Mouse (Mus musculus) cerebellum, adult 2 months (tissue): Measurements from ENCODE around the gene Eml4. TPM values are rescaled to one million over a fixed set of nuclear protein-coding genes. Genes with fewer than 3 reads are reported as not detected.

ENCODE experiments used
- DNase-seq, 2 experiments: peaks; one replicate each; pipeline ENCODE4 v3.0.0; 2021
- H3K27ac ChIP-seq: fragments of 200-500 bp; 2 replicates; pipeline ENCODE4 v1.5.1; 2012; ENCODE audit warnings: low read length, control low read depth, inconsistent platforms; ENCODE audit not compliant: insufficient read depth
- H3K27me3 ChIP-seq: fragments of 200-500 bp; 2 replicates; pipeline ENCODE4 v1.6.1; 2012; ENCODE audit warnings: inconsistent platforms, mild to moderate bottlenecking, low read length, moderate library complexity; ENCODE audit not compliant: control insufficient read depth, insufficient read depth
- H3K4me1 ChIP-seq: fragments of 200-500 bp; 2 replicates; pipeline ENCODE4 v1.6.1; 2011; ENCODE audit warnings: low read length; ENCODE audit not compliant: control insufficient read depth, insufficient read depth
- H3K4me3 ChIP-seq: fragments of 200-500 bp; replicated peaks from 2 replicates; pipeline ENCODE3; 2011; ENCODE audit warnings: mild to moderate bottlenecking, low read depth, low read length, control low read depth; ENCODE audit not compliant: insufficient read depth
- CTCF ChIP-seq: fragments of 200-500 bp; IDR thresholded peaks from 2 replicates; pipeline ENCODE4 v1.5.1; 2011; ENCODE audit warnings: low read depth, mild to moderate bottlenecking, control low read depth, low read length, moderate library complexity, borderline replicate concordance; ENCODE audit not compliant: insufficient read depth
- POLR2A ChIP-seq: fragments of 200-500 bp; IDR thresholded peaks from 2 replicates; pipeline ENCODE4 v1.6.1; 2011; ENCODE audit warnings: low read length, control low read depth, borderline replicate concordance; ENCODE audit not compliant: insufficient read depth
- WGBS: fragments of 180-500 bp; shearing (Covaris S2); methylation state at CpG from one replicate; pipeline ENCODE4 v1.1.7; 2018; 5-methylcytosine and 5-hydroxymethylcytosine counted together
- polyA plus RNA-seq: library from polyadenylated mRNA; depleted of rRNA; stranded (reverse); fragments of >200 nt; gene quantifications from 2 replicates; pipeline ENCODE4 v1.2.3, GENCODE M21; 2012

The Eml4 gene
- polyA plus RNA-seq, 1 experiment: 17.3 TPM

DNA sequence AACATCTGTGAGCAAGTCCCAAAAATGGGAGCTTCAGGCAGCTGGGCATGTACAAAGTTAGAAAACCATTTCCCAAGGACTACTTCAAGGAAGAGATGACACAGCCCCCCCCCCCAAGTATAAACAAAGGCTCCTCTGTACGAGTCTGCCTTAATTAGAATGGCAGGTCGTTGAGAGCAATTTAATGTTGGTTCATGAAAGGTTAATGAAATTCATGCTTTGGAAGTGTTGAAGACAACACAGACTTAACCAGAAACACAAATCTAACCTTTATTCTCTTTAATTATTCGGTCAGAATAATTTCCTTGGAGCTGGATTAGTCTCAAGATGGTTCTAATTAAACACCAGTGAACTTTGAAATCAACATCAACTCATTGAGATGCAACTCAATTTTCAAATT is 137.0 kb downstream of the Eml4 start:
- WGBS: 69% methylated on average over 3 of the region's 3 CpGs
- H3K4me1 ChIP-seq: no peaks in the 10 kb centered on the region; the same call in 1 of the 2 replicates

DNA sequence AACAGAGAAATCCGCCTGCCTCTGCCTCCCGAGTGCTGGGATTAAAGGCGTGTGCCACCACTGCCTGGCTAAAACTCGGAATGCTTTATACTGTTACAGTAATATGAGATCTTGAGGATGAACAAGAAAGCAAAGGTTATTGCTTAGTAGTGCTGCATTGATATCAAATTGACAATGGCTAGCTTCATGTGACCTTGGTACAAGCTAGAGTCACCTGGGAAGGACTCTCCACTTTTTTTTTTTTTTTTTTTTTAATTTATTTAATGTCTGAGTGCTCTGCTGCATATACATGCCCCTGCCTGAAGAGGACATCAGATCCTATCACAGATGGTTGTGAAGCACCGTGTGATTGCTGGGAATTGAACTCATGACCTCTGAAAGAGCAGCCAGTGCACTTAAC is 148.2 kb downstream of the Eml4 start:
- DNase-seq: no peak

More for the DNA sequence above, 137.0 kb downstream of the Eml4 start:
- Histone ChIP-seq H3K27ac (no peak overlapping the region), H3K27me3 (no peaks in the 10 kb centered on the region), H3K4me3 (no peak overlapping the region)
- DNase-seq: no peak
- TF ChIP-seq CTCF (no peak), POLR2A (no peak)

DNA sequence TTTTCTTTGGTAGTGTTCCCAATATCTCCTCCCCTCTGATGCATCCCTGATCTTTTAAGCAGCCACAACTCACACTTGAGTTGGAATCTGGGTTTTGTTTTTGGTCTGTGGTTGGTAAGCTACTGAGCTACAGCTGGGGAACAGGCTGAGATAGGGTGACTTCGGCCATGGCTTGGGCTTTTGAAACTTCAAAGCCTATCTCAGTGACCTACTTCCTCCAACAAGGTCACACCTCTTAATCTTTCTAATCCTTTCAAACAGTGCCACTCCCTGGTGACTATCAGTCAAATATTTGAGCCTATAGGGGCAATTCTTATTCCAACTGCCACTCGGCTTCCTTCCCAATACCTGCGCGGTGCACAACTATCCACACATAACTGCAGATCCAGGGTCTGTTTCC is 149.0 kb downstream of the Eml4 start:
- peaks cover 4% of the 10 kb centered on the region; the same call in 1 of the 2 replicates for H3K4me1 ChIP-seq
- no peaks in the 10 kb centered on the region for H3K27me3 ChIP-seq
- WGBS: 96% methylated on average over 4 of the region's 4 CpGs
- H3K4me3 ChIP-seq: no peak overlapping the region
- TF ChIP-seq POLR2A: no peak
- no peak for TF ChIP-seq CTCF
- DNase-seq: no peak
- H3K27ac ChIP-seq: no peak overlapping the region

More for the DNA sequence above, 148.2 kb downstream of the Eml4 start:
- Histone ChIP-seq H3K4me1 (no peaks in the 10 kb centered on the region), H3K4me3 (no peak overlapping the region), H3K27ac (no peak overlapping the region), H3K27me3 (no peaks in the 10 kb centered on the region)
- TF ChIP-seq POLR2A: no peak
- no peak for TF ChIP-seq CTCF
- 94% methylated on average over 5 of the region's 5 CpGs for WGBS

DNA sequence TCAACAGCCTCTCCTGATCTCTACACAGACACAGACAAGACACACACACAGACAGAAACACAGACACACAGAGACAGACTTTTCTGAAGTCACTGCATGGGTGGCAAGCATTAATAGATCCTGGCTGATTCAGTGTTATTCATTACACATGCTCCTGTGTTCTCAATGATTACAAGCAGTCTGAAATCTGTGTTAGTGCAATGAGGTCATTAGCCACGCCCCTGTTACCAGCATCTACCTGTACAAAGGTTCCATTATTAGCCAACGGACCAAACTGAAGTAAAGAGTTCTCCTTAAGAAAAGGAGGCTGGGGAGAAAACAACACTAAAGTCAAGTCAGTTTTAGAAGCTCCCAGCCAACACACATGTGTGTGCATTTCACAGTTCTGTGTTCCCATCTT is 153.0 kb downstream of the Eml4 start:
- 92% methylated on average over 2 of the region's 2 CpGs for WGBS
- Histone ChIP-seq H3K4me3 (no peak overlapping the region), H3K27me3 (no peaks in the 10 kb centered on the region), H3K27ac (no peak overlapping the region), H3K4me1 (peaks cover 4% of the 10 kb centered on the region; the same call in 1 of the 2 replicates)
- TF ChIP-seq POLR2A: no peak
- no peak for TF ChIP-seq CTCF
- DNase-seq: no peak

DNA sequence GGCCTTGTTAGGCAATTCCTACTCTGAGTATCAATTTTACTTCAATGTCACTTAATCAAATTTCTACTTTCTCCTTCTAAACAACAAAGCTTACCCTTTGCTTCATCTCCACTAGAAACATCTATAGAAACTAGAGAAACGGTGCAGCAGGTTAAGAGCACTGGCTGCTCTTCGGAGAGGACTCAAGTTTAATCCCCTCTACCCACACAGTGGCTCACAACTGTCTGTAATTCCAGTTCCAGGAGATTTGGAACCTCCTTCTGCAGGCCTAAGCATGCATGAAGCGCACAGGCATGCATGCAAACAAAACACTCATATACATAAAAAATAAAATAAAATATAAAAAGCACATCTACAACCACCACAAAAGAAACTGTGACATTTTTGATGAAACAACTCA is 161.4 kb downstream of the Eml4 start:
- H3K4me1 ChIP-seq: peaks cover 4% of the 10 kb centered on the region; the same call in 1 of the 2 replicates
- no peak for DNase-seq
- no peak overlapping the region for H3K27ac ChIP-seq
- H3K4me3 ChIP-seq: no peak overlapping the region
- TF ChIP-seq CTCF: no peak
- no peak for TF ChIP-seq POLR2A
- H3K27me3 ChIP-seq: no peaks in the 10 kb centered on the region
- WGBS: 85% methylated on average over 3 of the region's 3 CpGs

DNA sequence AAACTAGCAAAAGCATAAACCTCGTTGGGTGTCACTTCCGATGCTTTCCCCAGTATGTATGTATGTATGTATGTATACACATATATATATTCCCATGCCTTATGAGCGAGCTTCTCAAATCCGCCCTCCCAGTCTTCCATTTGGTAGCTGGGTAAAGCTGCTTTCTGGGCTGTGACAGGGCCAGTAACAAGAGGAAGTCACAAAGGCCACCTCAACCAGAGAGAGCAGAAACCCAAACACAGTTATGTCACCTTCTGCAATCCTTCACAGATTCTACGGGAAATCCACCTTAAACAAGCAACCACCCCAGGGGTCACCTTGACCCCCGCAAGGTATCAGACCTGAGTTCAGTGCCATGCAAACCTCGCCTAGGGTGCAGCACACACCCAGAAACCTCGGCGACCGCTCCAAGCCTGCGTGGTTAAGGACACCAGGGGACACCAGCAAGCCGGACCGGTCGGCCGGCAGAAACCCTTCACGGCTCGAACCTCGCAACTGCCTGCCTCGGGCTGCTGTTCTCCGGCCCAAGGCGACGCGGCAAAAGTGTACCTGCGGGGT is 163.0 kb downstream of the Eml4 start:
- H3K27ac ChIP-seq: peak overlapping the region; percentile 6; the same call in 1 of the 2 replicates
- H3K27me3 ChIP-seq: no peaks in the 10 kb centered on the region
- TF ChIP-seq CTCF (no peak), POLR2A (no peak)
- peaks cover 4% of the 10 kb centered on the region; the same call in 1 of the 2 replicates for H3K4me1 ChIP-seq
- peak overlapping the region; percentile 86 for H3K4me3 ChIP-seq
- WGBS: under 1% methylated on average over 24 of the region's 24 CpGs
- DNase-seq: no peak

DNA sequence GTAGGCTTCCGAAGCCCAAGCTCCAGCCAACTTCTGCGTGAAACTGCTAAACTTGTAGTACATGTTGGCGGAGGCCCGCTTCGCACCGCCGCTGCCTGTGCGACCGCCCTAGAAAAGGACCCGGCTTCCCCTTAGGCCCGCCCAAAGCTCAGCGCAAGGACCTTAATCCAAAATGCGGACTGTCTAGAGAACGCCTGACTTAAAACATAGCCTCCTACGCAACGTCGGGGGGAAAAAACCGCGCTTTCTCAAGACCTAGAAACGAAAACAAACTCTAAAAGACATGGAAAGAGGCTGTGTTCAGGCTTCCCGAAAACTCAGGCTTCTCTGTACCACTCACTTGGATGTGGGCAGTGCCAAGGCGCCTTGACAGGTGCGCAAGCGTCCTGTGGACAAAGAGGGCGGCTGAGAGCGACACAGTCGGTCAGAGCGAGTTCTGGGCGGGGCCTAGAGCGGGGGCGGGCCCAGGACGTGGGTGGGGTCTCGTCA is 163.5 kb downstream of the Eml4 start:
- Histone ChIP-seq H3K27ac (peak overlapping the region; percentile 91), H3K4me1 (peaks cover 4% of the 10 kb centered on the region; the same call in 1 of the 2 replicates), H3K4me3 (peak overlapping the region; percentile 86), H3K27me3 (no peaks in the 10 kb centered on the region)
- peak; percentile 90 to 92 for DNase-seq
- TF ChIP-seq POLR2A (peak; percentile 53; the same call in 1 of the 2 replicates), CTCF (no peak)
- WGBS: under 1% methylated on average over 33 of the region's 33 CpGs

DNA sequence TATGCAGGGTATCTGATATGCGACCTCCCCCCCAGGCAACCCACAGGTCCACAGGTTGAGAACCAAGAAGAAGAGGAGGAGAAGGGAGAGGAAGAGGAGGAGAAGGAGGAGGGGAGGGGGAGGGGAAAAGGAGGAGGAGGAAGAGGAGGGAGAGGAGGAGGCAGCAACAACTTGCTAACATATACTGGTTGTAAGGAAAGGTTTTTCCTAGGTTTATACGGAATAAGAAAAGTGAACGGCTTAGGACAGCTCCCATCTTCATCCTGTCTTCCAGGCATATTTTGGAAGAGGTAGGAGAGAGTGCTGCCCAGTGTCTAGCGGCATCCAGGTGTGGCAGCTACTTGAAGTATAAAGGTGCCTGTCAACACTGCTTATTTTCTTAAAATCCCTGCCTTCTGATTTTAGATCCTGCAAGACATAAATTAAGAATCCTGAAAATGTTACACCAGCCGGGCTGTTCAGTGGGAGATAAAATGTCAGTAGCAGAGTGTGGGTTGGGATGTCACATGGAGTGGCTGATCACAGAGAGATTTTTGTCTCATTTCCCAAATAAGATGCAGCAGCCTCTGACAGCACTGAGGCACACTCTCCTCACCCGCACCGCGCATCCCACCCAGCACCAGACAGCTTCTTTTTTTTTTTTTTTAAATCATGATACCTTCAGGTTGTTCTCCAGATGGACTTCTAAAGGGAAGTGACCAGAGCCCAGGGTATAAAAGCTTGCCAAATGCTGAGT is 166.7 kb downstream of the Eml4 start, which contains the start of gene Cox7a2l:
TSS of gene Cox7a2l (minus strand) at position 51 of the 736 bp plus-strand sequence.
- Histone ChIP-seq H3K4me1 (peaks cover 3% of the 10 kb centered on the region; the same call in 1 of the 2 replicates), H3K27ac (no peak within 1 kb of the TSS), H3K27me3 (no peaks in the 10 kb centered on the region), H3K4me3 (no peak within 1 kb of the TSS)
- TF ChIP-seq CTCF: no peak
- no peak for TF ChIP-seq POLR2A
- DNase-seq: no peak
- 79% methylated on average over 8 of the region's 8 CpGs for WGBS

DNA sequence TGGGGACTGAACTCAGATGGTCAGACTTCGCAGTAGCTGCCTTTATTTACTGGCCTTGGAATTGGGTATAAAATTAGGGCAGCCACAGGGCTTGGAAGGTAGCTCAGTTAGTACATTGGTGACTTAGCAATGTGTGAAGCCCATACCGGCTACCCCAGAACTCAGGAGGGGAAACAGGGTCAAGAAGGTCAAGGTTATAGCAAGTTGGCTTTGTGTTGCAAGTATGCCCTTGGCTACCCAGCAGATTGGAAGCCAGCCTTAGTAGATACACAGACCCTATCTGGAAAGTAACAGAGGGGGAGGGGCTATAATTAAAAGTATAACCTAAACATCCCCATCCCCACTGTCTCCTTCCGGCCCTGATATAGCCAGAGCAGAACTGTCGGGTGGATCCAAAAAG is 171.2 kb downstream of the Eml4 start:
- no peak for DNase-seq
- Histone ChIP-seq H3K27ac (no peak overlapping the region), H3K27me3 (no peaks in the 10 kb centered on the region), H3K4me3 (no peak overlapping the region), H3K4me1 (no peaks in the 10 kb centered on the region)
- WGBS: 94% methylated on average over 4 of the region's 4 CpGs
- TF ChIP-seq CTCF: no peak
- no peak for TF ChIP-seq POLR2A
